Comparison of ENCODE assay signal across 14 mouse cellular contexts in genomic region chr11:11964729-11965128, GRCm38 (mm10).
A peak's percentile ranks its signal among the peaks of the same experiment; 100 is the strongest.
DNase-seq lines count a peak whose midpoint lies in the region; ATAC-seq and TF ChIP-seq lines count a peak whose summit lies in the region.
"Had no signal": no experiment of that assay in that cellular context is flagged by ENCODE, and none has a peak within 500 bp of the region (broad histone marks: within the 10 kb centered on the region; RNA-seq: fewer than 3 reads in every experiment).

No protein-coding gene starts in this region.

- H3K9me3 ChIP-seq in limb, embryonic 12.5 days = no peaks in the 10 kb centered on the region
- H3K9me3 ChIP-seq in stomach, embryonic 16.5 days (replicated peaks; ENCODE audit: control insufficient read depth, low read length) = no peaks in the 10 kb centered on the region
- no peaks in the 10 kb centered on the region for H3K9me3 ChIP-seq in midbrain, embryonic 13.5 days
- H3K9me3 ChIP-seq in hindbrain, postnatal 0 days (ENCODE audit: low read length) = no peaks in the 10 kb centered on the region
- H3K9me3 ChIP-seq: kidney, embryonic 15.5 days; midbrain, embryonic 12.5 days had no signal

- no peaks in the 10 kb centered on the region for H3K79me2 ChIP-seq in heart, adult 2 months (replicated peaks; ENCODE audit: control insufficient read depth, insufficient read depth, low read length)

- TF ChIP-seq EP300 in heart, adult 2 months (IDR thresholded peaks at IDR 0.05; ENCODE audit: insufficient read depth, low read depth, low read length) = no peak

- H3K27me3 ChIP-seq in heart, adult 2 months (ENCODE audit: control insufficient read depth, insufficient read depth, low read length) = no peaks in the 10 kb centered on the region
- H3K27me3 ChIP-seq in testis, adult 2 months (ENCODE audit: control insufficient read depth, insufficient read depth, low read length) = no peaks in the 10 kb centered on the region
- no peaks in the 10 kb centered on the region for H3K27me3 ChIP-seq in limb, embryonic 12.5 days
- no peaks in the 10 kb centered on the region for H3K27me3 ChIP-seq in stomach, embryonic 16.5 days (ENCODE audit: control insufficient read depth, insufficient read depth, low read length)
- no peaks in the 10 kb centered on the region for H3K27me3 ChIP-seq in midbrain, embryonic 13.5 days
- no peaks in the 10 kb centered on the region for H3K27me3 ChIP-seq in hindbrain, postnatal 0 days (ENCODE audit: insufficient read depth, low read length)
- H3K27me3 ChIP-seq: kidney, embryonic 15.5 days; midbrain, embryonic 12.5 days had no signal

- intact Hi-C loops in heart, adult 2 months (cut with DNase I) = loop anchor here (1.0 to 5.0 kb wide), 2 partner anchors 87 to 120 kb away; no protein-coding TSS in a partner anchor

- TF ChIP-seq POLR2A in heart, adult 2 months (IDR thresholded peaks at IDR 0.05; ENCODE audit: insufficient read depth, low read depth, low read length) = no peak
- no peak for TF ChIP-seq POLR2A in testis, adult 2 months (IDR thresholded peaks at IDR 0.05; ENCODE audit: control insufficient read depth, low read depth, low read length)

- H3K4me3 ChIP-seq in heart, adult 2 months = no peak overlapping the region
- H3K4me3 ChIP-seq in testis, adult 2 months (ENCODE audit: control insufficient read depth, low read depth, low read length) = no peak overlapping the region
- no peak overlapping the region for H3K4me3 ChIP-seq in limb, embryonic 12.5 days (replicated peaks)
- no peak overlapping the region for H3K4me3 ChIP-seq in stomach, embryonic 16.5 days (replicated peaks; ENCODE audit: low read length)
- no peak overlapping the region for H3K4me3 ChIP-seq in midbrain, embryonic 13.5 days (replicated peaks)
- H3K4me3 ChIP-seq in hindbrain, postnatal 0 days (ENCODE audit: low read length) = no peak overlapping the region
- H3K4me3 ChIP-seq: kidney, embryonic 15.5 days; midbrain, embryonic 12.5 days had no signal

- TF ChIP-seq CTCF in heart, adult 2 months (IDR thresholded peaks at IDR 0.05) = no peak
- TF ChIP-seq CTCF in testis, adult 2 months (IDR thresholded peaks at IDR 0.05; ENCODE audit: control insufficient read depth, insufficient read depth, insufficient replicate concordance, low read depth, low read length) = no peak
- TF ChIP-seq CTCF in hindbrain, postnatal 0 days (IDR thresholded peaks at IDR 0.05; ENCODE audit: low read depth) = no peak

- 59% methylated on average over 2 of the region's 2 CpGs for WGBS in heart, adult 2 months
- 95% methylated on average over 2 of the region's 2 CpGs for WGBS in limb, embryonic 12.5 days
- 93% methylated on average over 2 of the region's 2 CpGs for WGBS in stomach, embryonic 16.5 days
- 94% methylated on average over 2 of the region's 2 CpGs for WGBS in midbrain, embryonic 13.5 days
- 94% methylated on average over 2 of the region's 2 CpGs for WGBS in hindbrain, postnatal 0 days

- peaks cover 29% of the 10 kb centered on the region for H3K36me3 ChIP-seq in heart, adult 2 months (ENCODE audit: control insufficient read depth, insufficient read depth, low read length)
- no peaks in the 10 kb centered on the region for H3K36me3 ChIP-seq in testis, adult 2 months (ENCODE audit: control insufficient read depth, insufficient read depth, low read length)
- H3K36me3 ChIP-seq in limb, embryonic 12.5 days = peaks cover 66% of the 10 kb centered on the region
- H3K36me3 ChIP-seq in stomach, embryonic 16.5 days (ENCODE audit: control insufficient read depth, insufficient read depth, low read length) = 0 out of 2 replicates have a peak, but pooled peaks cover 3% of the 10 kb centered on the region
- H3K36me3 ChIP-seq in midbrain, embryonic 13.5 days = peaks cover 5% of the 10 kb centered on the region; the same call in 1 of the 2 replicates
- H3K36me3 ChIP-seq in hindbrain, postnatal 0 days (ENCODE audit: insufficient read depth, low read length) = no peaks in the 10 kb centered on the region

- H3K27ac ChIP-seq in heart, adult 2 months = peak overlapping the region; percentile 85
- 0 out of 2 replicates have a peak overlapping the region, but pooled peaks have one; percentile 5 for H3K27ac ChIP-seq in testis, adult 2 months (ENCODE audit: control insufficient read depth, insufficient read depth, low read depth, low read length)
- 0 out of 2 replicates have a peak overlapping the region, but pooled peaks have one; percentile 4 for H3K27ac ChIP-seq in limb, embryonic 12.5 days
- H3K27ac ChIP-seq in stomach, embryonic 16.5 days (ENCODE audit: low read length) = peak overlapping the region; percentile 26; the same call in 1 of the 2 replicates
- no peak overlapping the region for H3K27ac ChIP-seq in midbrain, embryonic 13.5 days
- H3K27ac ChIP-seq in hindbrain, postnatal 0 days = no peak overlapping the region

- DNase-seq in heart, adult 2 months = peak in 1 of 2 experiments; percentile 40
- no peak for DNase-seq in heart, adult 8-10 months (ENCODE audit: low spot score)
- no peak for DNase-seq in testis, postnatal 14 days (ENCODE audit: low spot score)
- no peak for DNase-seq in hindbrain, postnatal 0 days (ENCODE audit: low spot score)
- DNase-seq: cerebellum, adult 11-12 months; embryo, embryonic 11 days; right cerebral cortex, postnatal 25 days; thymus, postnatal 25 days had no signal

- no peak overlapping the region for H3K4me2 ChIP-seq in limb, embryonic 12.5 days
- no peak overlapping the region for H3K4me2 ChIP-seq in stomach, embryonic 16.5 days (ENCODE audit: low read depth, low read length)
- no peak overlapping the region for H3K4me2 ChIP-seq in midbrain, embryonic 13.5 days (replicated peaks)
- H3K4me2 ChIP-seq in hindbrain, postnatal 0 days (ENCODE audit: low read depth, low read length) = no peak overlapping the region
- H3K4me2 ChIP-seq: kidney, embryonic 15.5 days; midbrain, embryonic 12.5 days had no signal

- no peak for ATAC-seq in limb, embryonic 12.5 days (ENCODE audit: insufficient number of reproducible peaks, insufficient read depth, low FRiP score, low TSS enrichment, low read depth)
- ATAC-seq in stomach, embryonic 16.5 days (ENCODE audit: insufficient read depth, low FRiP score) = no peak
- ATAC-seq in midbrain, embryonic 13.5 days = no peak
- no peak for ATAC-seq in hindbrain, postnatal 0 days

- H3K4me1 ChIP-seq in heart, adult 2 months (ENCODE audit: control insufficient read depth, insufficient read depth, low read length) = peaks cover 29% of the 10 kb centered on the region
- H3K4me1 ChIP-seq in testis, adult 2 months (ENCODE audit: control insufficient read depth, insufficient read depth, low read length) = no peaks in the 10 kb centered on the region
- H3K4me1 ChIP-seq in limb, embryonic 12.5 days (replicated peaks) = peaks cover 31% of the 10 kb centered on the region
- peaks cover 42% of the 10 kb centered on the region for H3K4me1 ChIP-seq in stomach, embryonic 16.5 days (ENCODE audit: control insufficient read depth, insufficient read depth, low read length)
- peaks cover 24% of the 10 kb centered on the region for H3K4me1 ChIP-seq in midbrain, embryonic 13.5 days (replicated peaks)
- no peaks in the 10 kb centered on the region; the same call in 1 of the 2 replicates for H3K4me1 ChIP-seq in hindbrain, postnatal 0 days (ENCODE audit: insufficient read depth, low read length)

- H3K9ac ChIP-seq in heart, adult 2 months (ENCODE audit: low read depth, low read length) = no peak overlapping the region
- no peak overlapping the region for H3K9ac ChIP-seq in limb, embryonic 12.5 days (replicated peaks)
- H3K9ac ChIP-seq in stomach, embryonic 16.5 days (ENCODE audit: low read length) = no peak overlapping the region
- H3K9ac ChIP-seq in midbrain, embryonic 13.5 days (replicated peaks) = no peak overlapping the region
- no peak overlapping the region for H3K9ac ChIP-seq in hindbrain, postnatal 0 days (replicated peaks; ENCODE audit: low read length)
- H3K9ac ChIP-seq: kidney, embryonic 15.5 days; midbrain, embryonic 12.5 days had no signal

Comparison
In these comparisons a context has a peak if more than half of its experiments do, and no peak if none do; other contexts are left out.
1. H3K27ac ChIP-seq: peak in heart, adult 2 months (single experiment), testis, adult 2 months (single experiment), limb, embryonic 12.5 days (single experiment) and stomach, embryonic 16.5 days (single experiment); none in midbrain, embryonic 13.5 days (single experiment) and hindbrain, postnatal 0 days (single experiment).